Mouse (Mus musculus) urinary bladder, postnatal 14 days (tissue): ENCODE data around the gene Lgals9.
"Not testable (repeated sequence)": the region's sequence is repeated elsewhere in the genome, so short reads cannot be mapped to it uniquely, and the experiment has no call there.

ENCODE experiments used
- DNase-seq: peaks from one replicate; pipeline ENCODE4 v3.0.0; 2021; ENCODE audit warnings: low spot score

The Lgals9 gene

GRCm38 (mm10) chr11:79007356-79007755 lies 22.6 kb upstream of the Lgals9 start:
- DNase-seq, result not testable (repeated sequence)

GRCm38 (mm10) chr11:79006417-79006816 lies 21.7 kb upstream of the Lgals9 start:
- DNase-seq, result no peak

GRCm38 (mm10) chr11:79005578-79006394 lies 21.0 kb upstream of the Lgals9 start:
- no peak for DNase-seq

GRCm38 (mm10) chr11:79003769-79004638 lies 19.3 kb upstream of the Lgals9 start:
- DNase-seq, result no peak

GRCm38 (mm10) chr11:79003053-79003768 lies 18.5 kb upstream of the Lgals9 start:
- DNase-seq, result no peak

- DNase-seq, result no peak
Measured at GRCm38 (mm10) chr11:79002551-79002951, 17.8 kb upstream of the Lgals9 start.

GRCm38 (mm10) chr11:79001871-79002270 lies 17.1 kb upstream of the Lgals9 start:
- no peak for DNase-seq

GRCm38 (mm10) chr11:78999118-78999517 lies 14.4 kb upstream of the Lgals9 start:
- no peak for DNase-seq

GRCm38 (mm10) chr11:78990875-78991543 lies 6.3 kb upstream of the Lgals9 start:
- not testable (repeated sequence) for DNase-seq

GRCm38 (mm10) chr11:78990096-78990495 lies 5.3 kb upstream of the Lgals9 start:
- no peak for DNase-seq

- not testable (repeated sequence) for DNase-seq
Measured at GRCm38 (mm10) chr11:78989206-78989605, 4.5 kb upstream of the Lgals9 start.

GRCm38 (mm10) chr11:78986311-78987002 lies 1.7 kb upstream of the Lgals9 start:
- DNase-seq, result no peak

GRCm38 (mm10) chr11:78985505-78985904 lies 759 bp upstream of the Lgals9 start:
- no peak for DNase-seq

- no peak for DNase-seq
Measured at GRCm38 (mm10) chr11:78983539-78983938, 1.2 kb downstream of the Lgals9 start.

- DNase-seq, result no peak
Measured at GRCm38 (mm10) chr11:78982513-78983291, 2.0 kb downstream of the Lgals9 start.

GRCm38 (mm10) chr11:78982042-78982441 lies 2.7 kb downstream of the Lgals9 start:
- no peak for DNase-seq

GRCm38 (mm10) chr11:78980083-78980634 lies 4.6 kb downstream of the Lgals9 start:
- DNase-seq, result no peak

- DNase-seq, result no peak
Measured at GRCm38 (mm10) chr11:78978176-78979019, 6.3 kb downstream of the Lgals9 start.
